Mouse (Mus musculus): ENCODE measurements at regions not wholly inside any gene's neighbourhood (a gene's known extent, or its start where the extent isn't known, plus 50 kb on each side); places are given as distances from the start of the nearest gene placed in this dataset.

GRCm38 (mm10) chr1:169033517-169033916 is 497.7 kb downstream of the Nuf2 start:
- no peak for TF ChIP-seq CTCF (IDR thresholded peaks at IDR 0.05)
- TF ChIP-seq EP300 (IDR thresholded peaks at IDR 0.05), result no peak
